Mouse (Mus musculus): ENCODE data around the gene Ep400. TPM values are rescaled to one million over a fixed set of nuclear protein-coding genes. Genes with fewer than 3 reads are reported as not detected.
A peak's percentile ranks its signal among the peaks of the same experiment; 100 is the strongest.

Ep400 gene
- polyA plus RNA-seq, 1 experiment from 2014 or later = 64.0 TPM

DNA sequence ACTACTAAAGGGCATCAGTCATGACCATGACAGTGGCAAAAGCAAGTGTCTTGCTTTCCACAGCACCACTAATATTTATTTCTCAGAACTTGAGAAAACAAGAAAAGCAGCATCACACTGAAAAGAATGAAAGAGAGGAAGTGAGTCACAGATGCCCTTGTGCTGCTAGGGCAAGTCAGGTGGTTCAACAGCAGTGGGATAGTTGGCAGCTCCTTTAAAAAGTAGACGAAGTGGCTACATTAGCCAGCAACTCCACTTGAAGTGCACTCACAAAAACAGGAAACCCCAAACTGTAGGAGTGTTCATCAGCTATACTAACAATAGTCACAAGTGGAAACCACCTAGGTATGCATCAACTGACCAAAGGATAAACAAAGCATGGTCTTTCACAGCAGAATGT is 66.5 kb downstream of the Ep400 start:
- no peaks in the 10 kb centered on the region for H3K9me3 ChIP-seq (replicated peaks)
- no peak for DNase-seq (ENCODE audit: low spot score)
- H3K27me3 ChIP-seq (ENCODE audit: low read depth, poor library complexity, severe bottlenecking) = no peaks in the 10 kb centered on the region
- no peak overlapping the region for H3K4me3 ChIP-seq
- H3K27ac ChIP-seq = no peak overlapping the region
- 85% methylated on average over 1 of the region's 1 CpGs for WGBS
- no peaks in the 10 kb centered on the region for H3K4me1 ChIP-seq
- peaks cover 98% of the 10 kb centered on the region for H3K36me3 ChIP-seq

GRCm38 (mm10) chr5:110698617-110699016 is 71.9 kb downstream of the Ep400 start:
- Histone ChIP-seq H3K27ac (no peak overlapping the region), H3K4me3 (no peak overlapping the region), H3K4me1 (no peaks in the 10 kb centered on the region), H3K9me3 (replicated peaks) (no peaks in the 10 kb centered on the region), H3K27me3 (ENCODE audit: low read depth, poor library complexity, severe bottlenecking) (no peaks in the 10 kb centered on the region), H3K36me3 (peaks cover 97% of the 10 kb centered on the region)
- WGBS = 93% methylated on average over 4 of the region's 4 CpGs
- no peak for DNase-seq (ENCODE audit: low spot score)

- Histone ChIP-seq H3K9me3 (replicated peaks) (no peaks in the 10 kb centered on the region), H3K4me3 (no peak overlapping the region), H3K36me3 (peaks cover 100% of the 10 kb centered on the region), H3K27me3 (ENCODE audit: low read depth, poor library complexity, severe bottlenecking) (no peaks in the 10 kb centered on the region), H3K4me1 (no peaks in the 10 kb centered on the region), H3K27ac (no peak overlapping the region)
- no peak for DNase-seq (ENCODE audit: low spot score)
- WGBS = 94% methylated on average over 8 of the region's 8 CpGs
These were observed 88.5 kb downstream of the Ep400 start for GRCm38 (mm10) chr5:110682041-110682440.

DNA sequence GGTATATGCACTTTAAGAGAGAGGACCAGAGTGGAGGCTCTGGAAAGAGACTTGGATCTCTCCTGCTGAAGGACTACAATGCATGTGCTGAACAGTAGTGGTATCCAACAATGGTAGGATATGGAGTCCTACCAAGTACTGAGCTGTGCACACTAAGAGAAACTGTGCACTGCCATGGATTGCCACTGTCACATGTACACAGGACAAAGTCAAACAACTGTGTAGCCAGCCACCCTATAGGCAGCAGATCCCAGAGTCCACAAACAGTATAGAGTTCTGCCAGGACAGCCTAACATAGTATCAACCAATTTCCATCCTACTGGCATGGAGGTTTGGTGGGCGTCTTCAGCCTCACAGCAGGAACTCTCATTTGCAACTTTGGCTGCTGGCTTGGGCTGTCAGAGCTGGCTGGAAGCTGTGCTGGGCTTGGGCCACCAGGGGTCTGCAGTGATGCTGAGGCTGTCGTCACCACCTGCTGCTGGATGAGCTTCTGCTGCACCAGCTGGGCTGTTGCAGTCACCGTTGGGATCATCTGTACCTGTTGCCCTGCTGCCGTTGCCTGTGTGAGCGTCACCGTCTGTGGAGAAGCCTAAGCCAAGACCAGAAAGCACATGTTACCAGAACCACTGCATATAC is 104.9 kb downstream of the Ep400 start:
- Histone ChIP-seq H3K4me1 (no peaks in the 10 kb centered on the region), H3K9me3 (replicated peaks) (no peaks in the 10 kb centered on the region), H3K27me3 (ENCODE audit: low read depth, poor library complexity, severe bottlenecking) (no peaks in the 10 kb centered on the region), H3K27ac (no peak overlapping the region), H3K36me3 (peaks cover 97% of the 10 kb centered on the region), H3K4me3 (no peak overlapping the region)
- DNase-seq (ENCODE audit: low spot score) = no peak
- 72% methylated on average over 6 of the region's 6 CpGs for WGBS

DNA sequence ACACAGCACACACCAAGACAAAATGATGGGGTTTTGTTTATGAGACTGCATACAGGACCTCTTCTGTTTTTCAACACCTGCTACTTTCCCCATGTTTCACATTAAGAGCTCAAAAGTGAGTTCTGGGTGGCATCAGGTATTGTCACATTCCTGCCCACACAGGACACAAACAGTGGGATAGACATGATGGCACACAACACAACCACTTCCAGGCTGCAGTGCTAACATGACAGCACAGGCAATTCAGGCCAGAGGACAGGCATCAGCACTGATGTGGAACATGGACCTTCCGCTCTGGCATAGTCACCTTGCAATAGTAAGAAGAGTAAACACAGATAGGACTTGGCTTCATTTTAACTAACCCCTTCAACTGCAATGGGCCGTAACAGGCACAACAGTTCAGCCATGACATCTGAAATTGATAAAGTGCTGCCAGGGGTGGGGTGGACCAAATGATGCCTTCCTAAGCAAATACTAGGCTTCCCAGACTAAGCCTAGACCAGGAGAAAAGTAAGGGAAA is 105.7 kb downstream of the Ep400 start:
- Histone ChIP-seq H3K9me3 (replicated peaks) (no peaks in the 10 kb centered on the region), H3K36me3 (peaks cover 97% of the 10 kb centered on the region), H3K4me3 (no peak overlapping the region), H3K4me1 (no peaks in the 10 kb centered on the region), H3K27me3 (ENCODE audit: low read depth, poor library complexity, severe bottlenecking) (no peaks in the 10 kb centered on the region), H3K27ac (no peak overlapping the region)
- no peak for DNase-seq (ENCODE audit: low spot score)
- 95% methylated on average over 2 of the region's 2 CpGs for WGBS

DNA sequence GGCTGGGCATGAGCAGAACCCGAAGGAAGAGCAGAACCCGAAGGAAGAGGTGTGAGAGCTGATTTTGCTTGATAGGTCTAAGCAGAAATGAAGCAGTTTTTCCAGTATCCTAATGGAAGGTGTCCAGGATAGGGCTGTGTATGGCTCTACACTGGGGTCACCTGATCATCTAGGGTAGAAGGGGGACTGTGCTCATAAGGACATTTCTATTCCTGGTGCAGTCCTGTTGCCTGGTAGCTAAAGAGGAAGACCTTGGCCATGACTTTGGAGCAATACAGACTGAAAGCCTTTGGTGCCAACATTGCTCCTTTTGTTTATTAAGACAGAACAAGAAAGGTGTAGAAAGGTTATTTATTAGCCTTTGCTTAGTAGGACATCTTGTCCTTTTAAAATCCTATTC is 106.5 kb downstream of the Ep400 start:
- WGBS = 87% methylated on average over 2 of the region's 2 CpGs
- no peak overlapping the region for H3K4me3 ChIP-seq
- no peak overlapping the region for H3K27ac ChIP-seq
- peaks cover 97% of the 10 kb centered on the region for H3K36me3 ChIP-seq
- H3K27me3 ChIP-seq (ENCODE audit: low read depth, poor library complexity, severe bottlenecking) = no peaks in the 10 kb centered on the region
- no peaks in the 10 kb centered on the region for H3K9me3 ChIP-seq (replicated peaks)
- DNase-seq (ENCODE audit: low spot score) = no peak
- H3K4me1 ChIP-seq = no peaks in the 10 kb centered on the region

DNA sequence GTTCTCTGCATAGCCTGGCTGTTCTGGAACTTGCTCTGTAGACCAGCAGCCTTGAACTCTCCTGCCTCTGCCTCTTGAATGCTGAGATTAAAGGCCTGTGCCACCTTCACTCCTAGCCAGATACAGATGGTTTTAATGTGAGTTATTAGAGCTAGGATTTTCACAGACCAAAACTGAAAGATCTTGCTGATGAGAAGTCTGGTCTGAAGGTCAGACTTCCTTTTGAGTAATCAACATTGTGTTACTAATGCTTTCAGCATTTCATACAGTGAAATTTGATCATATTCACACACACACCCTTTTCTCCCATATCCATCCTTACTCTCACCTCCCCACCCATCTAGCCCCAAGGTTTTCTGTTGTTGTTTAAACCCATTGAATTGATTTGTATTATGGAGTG is 110.8 kb downstream of the Ep400 start:
- no peak for DNase-seq (ENCODE audit: low spot score)
- no peak overlapping the region for H3K27ac ChIP-seq
- no peak overlapping the region for H3K4me3 ChIP-seq
- peaks cover 97% of the 10 kb centered on the region for H3K36me3 ChIP-seq
- H3K9me3 ChIP-seq (replicated peaks) = no peaks in the 10 kb centered on the region
- H3K27me3 ChIP-seq (ENCODE audit: low read depth, poor library complexity, severe bottlenecking) = no peaks in the 10 kb centered on the region
- H3K4me1 ChIP-seq = 0 out of 2 replicates have a peak, but pooled peaks cover 2% of the 10 kb centered on the region

- no peak for DNase-seq (ENCODE audit: low spot score)
- Histone ChIP-seq H3K27ac (peak overlapping the region; percentile 88), H3K4me1 (peaks cover 22% of the 10 kb centered on the region), H3K9me3 (replicated peaks) (no peaks in the 10 kb centered on the region), H3K27me3 (ENCODE audit: low read depth, poor library complexity, severe bottlenecking) (no peaks in the 10 kb centered on the region), H3K36me3 (peaks cover 78% of the 10 kb centered on the region), H3K4me3 (peak overlapping the region; percentile 99)
- 1% methylated on average over 37 of the region's 37 CpGs for WGBS
These were observed 116.8 kb downstream of the Ep400 start for GRCm38 (mm10) chr5:110653686-110654085.

GRCm38 (mm10) chr5:110652719-110653648 is 117.5 kb downstream of the Ep400 start, which contains the start of the genes Noc4l and Ddx51:
Gene Noc4l (minus strand): TSS chr5:110653417.
Gene Ddx51 (plus strand): TSS chr5:110653451.
- under 1% methylated on average over 91 of the region's 91 CpGs for WGBS
- Histone ChIP-seq H3K4me3 (peak within 1 kb of the TSS; percentile 99), H3K9me3 (replicated peaks) (no peaks in the 10 kb centered on the region), H3K27me3 (ENCODE audit: low read depth, poor library complexity, severe bottlenecking) (no peaks in the 10 kb centered on the region), H3K36me3 (peaks cover 78% of the 10 kb centered on the region), H3K27ac (peak within 1 kb of the TSS; percentile 88), H3K4me1 (peaks cover 22% of the 10 kb centered on the region)
- peak; percentile 99 for DNase-seq (ENCODE audit: low spot score)

- H3K36me3 ChIP-seq = peaks cover 67% of the 10 kb centered on the region
- H3K4me3 ChIP-seq = no peak overlapping the region
- DNase-seq (ENCODE audit: low spot score) = no peak
- H3K27ac ChIP-seq = no peak overlapping the region
- no peaks in the 10 kb centered on the region for H3K4me1 ChIP-seq
- H3K27me3 ChIP-seq (ENCODE audit: low read depth, poor library complexity, severe bottlenecking) = no peaks in the 10 kb centered on the region
- H3K9me3 ChIP-seq (replicated peaks) = no peaks in the 10 kb centered on the region
These were observed 124.1 kb downstream of the Ep400 start for GRCm38 (mm10) chr5:110646377-110646776.

DNA sequence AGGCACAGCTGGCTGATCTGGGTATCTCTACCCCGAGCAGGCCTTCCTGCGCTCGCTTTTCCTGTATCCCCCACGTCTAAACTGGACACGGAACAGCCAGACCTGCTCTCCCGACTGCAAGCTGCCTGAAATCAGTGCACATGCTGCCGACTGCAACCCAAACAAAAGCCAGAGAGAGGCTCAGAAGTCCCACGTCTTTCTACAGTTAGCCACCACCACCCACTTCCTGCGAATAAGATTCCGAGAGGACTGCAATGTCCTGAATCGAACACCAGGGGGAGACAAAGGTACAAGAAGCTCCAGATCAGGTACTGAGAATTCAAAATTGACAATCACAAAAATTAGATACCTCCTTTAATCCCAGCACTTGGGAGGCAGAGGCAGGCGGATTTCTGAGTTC is 131.1 kb downstream of the Ep400 start:
- peak; percentile 69 for DNase-seq (ENCODE audit: low spot score)
- Histone ChIP-seq H3K27me3 (ENCODE audit: low read depth, poor library complexity, severe bottlenecking) (no peaks in the 10 kb centered on the region), H3K4me1 (peaks cover 5% of the 10 kb centered on the region; the same call in 1 of the 2 replicates), H3K36me3 (0 out of 2 replicates have a peak, but pooled peaks cover 2% of the 10 kb centered on the region), H3K27ac (peak overlapping the region; percentile 64; the same call in 1 of the 2 replicates), H3K4me3 (no peak overlapping the region), H3K9me3 (replicated peaks) (no peaks in the 10 kb centered on the region)
- 31% methylated on average over 12 of the region's 12 CpGs for WGBS

GRCm38 (mm10) chr5:110638306-110639074 is 132.0 kb downstream of the Ep400 start:
- Histone ChIP-seq H3K9me3 (replicated peaks) (no peaks in the 10 kb centered on the region), H3K27me3 (ENCODE audit: low read depth, poor library complexity, severe bottlenecking) (no peaks in the 10 kb centered on the region), H3K27ac (no peak overlapping the region), H3K4me3 (no peak overlapping the region), H3K36me3 (no peaks in the 10 kb centered on the region), H3K4me1 (peaks cover 5% of the 10 kb centered on the region; the same call in 1 of the 2 replicates)
- WGBS = 82% methylated on average over 7 of the region's 7 CpGs
- no peak for DNase-seq (ENCODE audit: low spot score)
